Mouse (Mus musculus): ENCODE results near the gene Col5a3. TPM values are rescaled to one million over a fixed set of nuclear protein-coding genes. Genes with fewer than 3 reads are reported as not detected.

The Col5a3 gene
- polyA plus RNA-seq, 1 experiment from 2014 or later, result 0.13 TPM

- no peak overlapping the region for H3K27ac ChIP-seq
- H3K9me3 ChIP-seq (replicated peaks), result no peaks in the 10 kb centered on the region
- H3K27me3 ChIP-seq (ENCODE audit: low read depth, poor library complexity, severe bottlenecking), result 0 out of 2 replicates have a peak, but pooled peaks cover 5% of the 10 kb centered on the region
- H3K4me3 ChIP-seq, result no peak overlapping the region
- WGBS, result 60% methylated on average over 7 of the region's 7 CpGs
- peaks cover 19% of the 10 kb centered on the region for H3K4me1 ChIP-seq
- DNase-seq (ENCODE audit: low spot score), result no peak
- no peaks in the 10 kb centered on the region for H3K36me3 ChIP-seq
These were observed 20.6 kb downstream of the Col5a3 start for GRCm38 (mm10) chr9:20794108-20794806.

DNA sequence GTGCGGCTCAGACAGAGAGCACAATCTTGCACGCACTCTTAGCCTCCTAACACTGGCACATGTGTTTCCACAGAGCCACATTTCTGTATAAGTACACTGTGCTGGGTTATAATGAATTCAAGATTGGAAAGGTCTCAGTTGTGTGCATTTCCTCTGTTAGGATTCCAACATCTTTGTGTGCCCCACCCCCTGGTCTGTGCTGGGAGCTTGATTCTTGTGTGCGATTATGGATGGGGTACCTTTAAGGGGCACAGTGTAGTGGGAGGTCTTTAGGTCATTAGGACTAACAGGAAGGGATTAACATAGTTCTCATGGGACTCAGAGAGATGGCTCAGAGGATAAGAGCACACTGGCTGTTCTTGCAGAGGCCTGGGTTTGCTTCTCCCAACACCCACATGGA lies 24.5 kb downstream of the Col5a3 start:
- Histone ChIP-seq H3K4me3 (no peak overlapping the region), H3K4me1 (peaks cover 19% of the 10 kb centered on the region), H3K36me3 (no peaks in the 10 kb centered on the region), H3K27ac (no peak overlapping the region), H3K9me3 (replicated peaks) (no peaks in the 10 kb centered on the region), H3K27me3 (ENCODE audit: low read depth, poor library complexity, severe bottlenecking) (0 out of 2 replicates have a peak, but pooled peaks cover 5% of the 10 kb centered on the region)
- 74% methylated on average over 3 of the region's 3 CpGs for WGBS
- no peak for DNase-seq (ENCODE audit: low spot score)

DNA sequence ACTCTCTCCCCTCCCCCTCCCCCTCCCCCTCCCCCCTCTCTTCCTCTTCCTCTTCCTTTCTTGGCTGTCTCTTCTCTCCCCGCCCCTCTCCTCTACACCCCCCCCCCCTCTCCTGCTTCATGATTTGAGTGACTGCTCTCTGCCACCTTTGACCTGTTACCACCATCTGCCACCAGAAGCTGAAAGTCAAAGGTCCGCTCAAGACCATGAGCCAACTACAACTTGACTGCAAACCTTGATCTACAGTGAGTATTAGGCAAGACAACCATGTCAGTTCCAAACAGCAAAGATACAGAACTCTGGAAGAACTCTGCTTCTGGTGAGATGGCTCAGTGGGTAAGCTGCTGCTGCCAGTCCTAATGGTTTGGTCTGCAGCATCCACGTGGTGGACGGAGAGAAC lies 25.2 kb downstream of the Col5a3 start:
- Histone ChIP-seq H3K36me3 (no peaks in the 10 kb centered on the region), H3K4me1 (peaks cover 25% of the 10 kb centered on the region), H3K9me3 (replicated peaks) (no peaks in the 10 kb centered on the region), H3K27ac (no peak overlapping the region), H3K27me3 (ENCODE audit: low read depth, poor library complexity, severe bottlenecking) (0 out of 2 replicates have a peak, but pooled peaks cover 5% of the 10 kb centered on the region), H3K4me3 (no peak overlapping the region)
- DNase-seq (ENCODE audit: low spot score), result no peak
- 67% methylated on average over 3 of the region's 4 CpGs for WGBS

- DNase-seq (ENCODE audit: low spot score), result no peak
- 75% methylated on average over 8 of the region's 8 CpGs for WGBS
- H3K4me3 ChIP-seq, result no peak overlapping the region
These were observed 26.9 kb downstream of the Col5a3 start for GRCm38 (mm10) chr9:20787992-20788391.

GRCm38 (mm10) chr9:20785055-20785454 lies 29.8 kb downstream of the Col5a3 start:
- no peak overlapping the region for H3K4me3 ChIP-seq
- no peaks in the 10 kb centered on the region for H3K9me3 ChIP-seq (replicated peaks)
- no peaks in the 10 kb centered on the region for H3K36me3 ChIP-seq
- no peak overlapping the region for H3K27ac ChIP-seq
- DNase-seq (ENCODE audit: low spot score), result no peak
- WGBS, result 78% methylated on average over 6 of the region's 6 CpGs
- no peaks in the 10 kb centered on the region for H3K27me3 ChIP-seq (ENCODE audit: low read depth, poor library complexity, severe bottlenecking)
- H3K4me1 ChIP-seq, result peaks cover 13% of the 10 kb centered on the region

More at GRCm38 (mm10) chr9:20787992-20788391, 26.9 kb downstream of the Col5a3 start:
- Histone ChIP-seq H3K9me3 (replicated peaks) (no peaks in the 10 kb centered on the region), H3K27me3 (ENCODE audit: low read depth, poor library complexity, severe bottlenecking) (no peaks in the 10 kb centered on the region), H3K27ac (no peak overlapping the region), H3K4me1 (peaks cover 19% of the 10 kb centered on the region), H3K36me3 (no peaks in the 10 kb centered on the region)

DNA sequence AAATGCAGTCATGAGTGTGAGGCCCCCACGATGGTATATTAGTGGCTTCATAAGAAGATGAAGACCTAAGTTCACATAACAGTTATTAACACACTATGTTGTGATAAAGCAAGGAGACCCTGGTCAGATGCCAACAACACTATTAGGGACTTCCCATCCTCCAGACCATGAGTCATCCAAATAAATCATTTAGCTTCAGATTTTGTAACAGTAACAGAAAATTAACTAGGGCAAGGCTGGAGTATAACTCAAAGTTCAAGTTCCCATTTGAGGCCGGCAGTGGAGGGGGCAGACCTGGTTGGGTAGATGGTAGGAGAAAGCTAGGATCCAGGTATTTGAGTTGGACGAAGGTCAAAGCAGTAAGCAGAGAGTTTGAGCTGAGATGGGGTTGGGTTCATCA lies 33.6 kb downstream of the Col5a3 start:
- WGBS, result 84% methylated on average over 3 of the region's 3 CpGs
- no peaks in the 10 kb centered on the region for H3K9me3 ChIP-seq (replicated peaks)
- DNase-seq (ENCODE audit: low spot score), result no peak

GRCm38 (mm10) chr9:20765274-20765673 lies 49.6 kb downstream of the Col5a3 start:
- Histone ChIP-seq H3K36me3 (no peaks in the 10 kb centered on the region), H3K27ac (no peak overlapping the region), H3K4me3 (no peak overlapping the region), H3K27me3 (ENCODE audit: low read depth, poor library complexity, severe bottlenecking) (no peaks in the 10 kb centered on the region), H3K4me1 (peaks cover 5% of the 10 kb centered on the region; the same call in 1 of the 2 replicates), H3K9me3 (replicated peaks) (no peaks in the 10 kb centered on the region)
- 81% methylated on average over 2 of the region's 2 CpGs for WGBS
- no peak for DNase-seq (ENCODE audit: low spot score)

More for the DNA sequence above, 33.6 kb downstream of the Col5a3 start:
- H3K36me3 ChIP-seq, result no peaks in the 10 kb centered on the region
- H3K27me3 ChIP-seq (ENCODE audit: low read depth, poor library complexity, severe bottlenecking), result no peaks in the 10 kb centered on the region
- peaks cover 6% of the 10 kb centered on the region for H3K4me1 ChIP-seq
- no peak overlapping the region for H3K4me3 ChIP-seq
- no peak overlapping the region for H3K27ac ChIP-seq

GRCm38 (mm10) chr9:20763099-20763498 lies 51.8 kb downstream of the Col5a3 start:
- Histone ChIP-seq H3K4me1 (peaks cover 5% of the 10 kb centered on the region; the same call in 1 of the 2 replicates), H3K9me3 (replicated peaks) (no peaks in the 10 kb centered on the region), H3K27ac (no peak overlapping the region), H3K4me3 (no peak overlapping the region), H3K27me3 (ENCODE audit: low read depth, poor library complexity, severe bottlenecking) (no peaks in the 10 kb centered on the region), H3K36me3 (no peaks in the 10 kb centered on the region)
- DNase-seq (ENCODE audit: low spot score), result no peak
- WGBS, result 94% methylated on average over 1 of the region's 1 CpGs

GRCm38 (mm10) chr9:20762197-20762961 lies 52.5 kb downstream of the Col5a3 start:
- no peak overlapping the region for H3K27ac ChIP-seq
- H3K27me3 ChIP-seq (ENCODE audit: low read depth, poor library complexity, severe bottlenecking), result no peaks in the 10 kb centered on the region
- 47% methylated on average over 7 of the region's 7 CpGs for WGBS
- no peak for DNase-seq (ENCODE audit: low spot score)
- H3K4me3 ChIP-seq, result no peak overlapping the region
- H3K9me3 ChIP-seq (replicated peaks), result no peaks in the 10 kb centered on the region
- peaks cover 5% of the 10 kb centered on the region; the same call in 1 of the 2 replicates for H3K4me1 ChIP-seq
- no peaks in the 10 kb centered on the region for H3K36me3 ChIP-seq

DNA sequence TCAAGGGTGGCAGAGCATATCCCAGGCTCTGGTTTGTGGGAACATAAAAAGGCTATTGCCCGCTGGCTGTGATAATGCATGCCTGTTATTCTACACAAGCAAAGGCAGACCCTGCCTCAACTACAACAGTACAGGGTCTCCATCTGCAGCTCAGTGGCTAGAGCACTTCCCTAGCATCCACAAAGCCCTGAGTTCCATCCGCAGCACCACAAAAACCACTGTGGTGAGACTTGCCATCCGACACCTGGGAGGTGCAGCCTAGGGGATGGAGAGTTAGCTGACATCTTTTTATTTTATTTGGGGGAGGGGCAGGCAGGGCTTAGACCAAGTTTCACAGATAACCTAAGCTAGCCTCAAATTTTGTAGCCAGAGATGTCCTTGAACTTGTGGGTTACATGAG lies 53.5 kb downstream of the Col5a3 start:
- Histone ChIP-seq H3K27ac (no peak overlapping the region), H3K4me1 (peaks cover 5% of the 10 kb centered on the region; the same call in 1 of the 2 replicates), H3K27me3 (ENCODE audit: low read depth, poor library complexity, severe bottlenecking) (no peaks in the 10 kb centered on the region), H3K4me3 (no peak overlapping the region), H3K36me3 (no peaks in the 10 kb centered on the region), H3K9me3 (replicated peaks) (no peaks in the 10 kb centered on the region)
- DNase-seq (ENCODE audit: low spot score), result no peak
- WGBS, result 67% methylated on average over 3 of the region's 3 CpGs

DNA sequence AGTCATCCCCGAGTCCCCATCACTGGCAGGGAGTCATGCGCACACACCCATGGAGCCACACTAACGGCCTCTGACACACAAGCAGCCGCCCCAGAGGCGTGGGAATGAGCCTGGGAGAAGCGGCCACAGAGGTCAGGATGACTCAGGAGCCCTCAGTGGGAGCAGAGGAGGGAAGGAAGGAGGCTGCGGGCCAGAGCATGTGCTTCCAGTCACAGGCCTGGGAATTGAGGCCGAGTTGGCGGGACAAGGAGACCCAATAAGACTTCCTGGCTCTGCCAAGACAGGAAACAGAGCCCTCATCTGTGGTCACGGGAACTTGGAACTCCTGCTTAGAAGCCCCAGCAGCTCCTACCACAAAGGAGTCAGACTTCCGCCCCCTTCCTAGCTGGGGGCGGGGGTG lies 54.1 kb downstream of the Col5a3 start:
- no peaks in the 10 kb centered on the region for H3K27me3 ChIP-seq (ENCODE audit: low read depth, poor library complexity, severe bottlenecking)
- no peak overlapping the region for H3K4me3 ChIP-seq
- peaks cover 5% of the 10 kb centered on the region; the same call in 1 of the 2 replicates for H3K4me1 ChIP-seq
- 70% methylated on average over 12 of the region's 12 CpGs for WGBS
- no peaks in the 10 kb centered on the region for H3K9me3 ChIP-seq (replicated peaks)
- no peaks in the 10 kb centered on the region for H3K36me3 ChIP-seq
- DNase-seq (ENCODE audit: low spot score), result no peak
- no peak overlapping the region for H3K27ac ChIP-seq

GRCm38 (mm10) chr9:20758896-20759295 lies 56.0 kb downstream of the Col5a3 start:
- WGBS, result 88% methylated on average over 6 of the region's 6 CpGs
- Histone ChIP-seq H3K36me3 (no peaks in the 10 kb centered on the region), H3K9me3 (replicated peaks) (no peaks in the 10 kb centered on the region), H3K27ac (no peak overlapping the region), H3K27me3 (ENCODE audit: low read depth, poor library complexity, severe bottlenecking) (no peaks in the 10 kb centered on the region), H3K4me3 (no peak overlapping the region), H3K4me1 (peaks cover 5% of the 10 kb centered on the region; the same call in 1 of the 2 replicates)
- no peak for DNase-seq (ENCODE audit: low spot score)

GRCm38 (mm10) chr9:20758243-20758642 lies 56.6 kb downstream of the Col5a3 start:
- Histone ChIP-seq H3K36me3 (no peaks in the 10 kb centered on the region), H3K4me1 (peaks cover 5% of the 10 kb centered on the region; the same call in 1 of the 2 replicates), H3K27ac (no peak overlapping the region), H3K27me3 (ENCODE audit: low read depth, poor library complexity, severe bottlenecking) (no peaks in the 10 kb centered on the region), H3K9me3 (replicated peaks) (no peaks in the 10 kb centered on the region), H3K4me3 (no peak overlapping the region)
- no peak for DNase-seq (ENCODE audit: low spot score)
- WGBS, result 89% methylated on average over 2 of the region's 2 CpGs
